Mouse (Mus musculus): ENCODE data around the gene Man2a1.

- TF ChIP-seq POLR2A (IDR thresholded peaks at IDR 0.05; ENCODE audit: control insufficient read depth, low read depth, low read length) (no peak), CTCF (IDR thresholded peaks at IDR 0.05; ENCODE audit: control insufficient read depth, insufficient read depth, insufficient replicate concordance, low read depth, low read length) (no peak)
These were observed 80.9 kb downstream of the Man2a1 start for GRCm38 (mm10) chr17:64681461-64681860.

Measured in testis, adult 2 months (tissue).